Mouse (Mus musculus) thymus, postnatal 4 days (tissue): ENCODE data around the gene Cdc6.
A peak's percentile ranks its signal among the peaks of the same experiment; 100 is the strongest.

Experiments used
- DNase-seq: peaks from one replicate; pipeline ENCODE4 v3.0.0; 2021

Gene Cdc6

GRCm38 (mm10) chr11:98944897-98945604, 37.5 kb downstream of the Cdc6 start:
- DNase-seq, result peak; percentile 66

- no peak for DNase-seq
These were observed 38.0 kb downstream of the Cdc6 start for GRCm38 (mm10) chr11:98945605-98945977.

- DNase-seq, result peak; percentile 47
These were observed 40.5 kb downstream of the Cdc6 start for GRCm38 (mm10) chr11:98947969-98948569.

GRCm38 (mm10) chr11:98949242-98949957, 41.8 kb downstream of the Cdc6 start:
- no peak for DNase-seq

GRCm38 (mm10) chr11:98949958-98950460, 42.4 kb downstream of the Cdc6 start:
- no peak for DNase-seq

- DNase-seq, result no peak
These were observed 42.9 kb downstream of the Cdc6 start for GRCm38 (mm10) chr11:98950484-98950883.

- no peak for DNase-seq
These were observed 43.7 kb downstream of the Cdc6 start for GRCm38 (mm10) chr11:98951026-98951906.

GRCm38 (mm10) chr11:98952111-98952510, 44.5 kb downstream of the Cdc6 start:
- DNase-seq, result no peak

GRCm38 (mm10) chr11:98952736-98953135, 45.1 kb downstream of the Cdc6 start:
- peak; percentile 29 for DNase-seq

GRCm38 (mm10) chr11:98953361-98953760, 45.8 kb downstream of the Cdc6 start:
- DNase-seq, result no peak

GRCm38 (mm10) chr11:98953835-98954320, 46.3 kb downstream of the Cdc6 start:
- no peak for DNase-seq

- peak; percentile 92 for DNase-seq
These were observed 46.8 kb downstream of the Cdc6 start for GRCm38 (mm10) chr11:98954373-98954772.

- DNase-seq, result no peak
These were observed 47.5 kb downstream of the Cdc6 start for GRCm38 (mm10) chr11:98954801-98955706.

- DNase-seq, result peak; percentile 44
These were observed 48.2 kb downstream of the Cdc6 start for GRCm38 (mm10) chr11:98955707-98956235.

GRCm38 (mm10) chr11:98956340-98956739, 48.7 kb downstream of the Cdc6 start:
- DNase-seq, result no peak

- DNase-seq, result peak; percentile 82
These were observed 52.1 kb downstream of the Cdc6 start for GRCm38 (mm10) chr11:98959437-98960312.

GRCm38 (mm10) chr11:98960313-98960906, 52.8 kb downstream of the Cdc6 start:
- DNase-seq, result peak; percentile 93

GRCm38 (mm10) chr11:98961051-98961592, 53.5 kb downstream of the Cdc6 start:
- peak; percentile 53 for DNase-seq

- DNase-seq, result peak; percentile 75
These were observed 54.2 kb downstream of the Cdc6 start for GRCm38 (mm10) chr11:98961766-98962165.
